Mouse (Mus musculus) bone marrow, adult 2 months (tissue): ENCODE measurements around the gene Klhl5. TPM values are rescaled to one million over a fixed set of nuclear protein-coding genes. Genes with fewer than 3 reads are reported as not detected.

Source experiments
- H3K27ac ChIP-seq: fragments of 200-500 bp; 2 replicates; pipeline ENCODE4 v1.5.1; 2012; ENCODE audit warnings: low read depth, mild to moderate bottlenecking, control low read depth, inconsistent platforms, low read length; ENCODE audit not compliant: control insufficient read depth, poor library complexity, insufficient read depth
- H3K4me1 ChIP-seq: fragments of 200-500 bp; 2 replicates; pipeline ENCODE4 v1.6.1; 2011; ENCODE audit warnings: low read length; ENCODE audit not compliant: control insufficient read depth, insufficient read depth
- H3K4me3 ChIP-seq: fragments of 200-500 bp; replicated peaks from 2 replicates; pipeline ENCODE3; 2011; ENCODE audit warnings: mild to moderate bottlenecking, low read depth, low read length, control low read depth; ENCODE audit not compliant: control insufficient read depth
- CTCF ChIP-seq: fragments of 200-500 bp; IDR thresholded peaks from 2 replicates; pipeline ENCODE4 v1.5.1; 2011; ENCODE audit warnings: low read length, control low read depth; ENCODE audit not compliant: control insufficient read depth, insufficient read depth
- POLR2A ChIP-seq: fragments of 200-500 bp; IDR thresholded peaks from 2 replicates; pipeline ENCODE4 v1.6.1; 2011; ENCODE audit warnings: low read depth, mild to moderate bottlenecking, control low read depth, low read length, borderline replicate concordance; ENCODE audit not compliant: control insufficient read depth
- WGBS: fragments of 180-500 bp; shearing (Covaris S2); methylation state at CpG from one replicate; pipeline ENCODE4 v1.1.7; 2018; 5-methylcytosine and 5-hydroxymethylcytosine counted together
- polyA plus RNA-seq: library from polyadenylated mRNA; stranded (reverse); fragments of >200 nt; gene quantifications from 2 replicates; pipeline ENCODE4 v1.2.4, GENCODE M21; 2011; ENCODE audit warnings: low replicate concordance; ENCODE audit not compliant: missing spikeins, insufficient read depth, insufficient read length

The Klhl5 gene
- polyA plus RNA-seq, 1 experiment: 14.9 TPM

DNA sequence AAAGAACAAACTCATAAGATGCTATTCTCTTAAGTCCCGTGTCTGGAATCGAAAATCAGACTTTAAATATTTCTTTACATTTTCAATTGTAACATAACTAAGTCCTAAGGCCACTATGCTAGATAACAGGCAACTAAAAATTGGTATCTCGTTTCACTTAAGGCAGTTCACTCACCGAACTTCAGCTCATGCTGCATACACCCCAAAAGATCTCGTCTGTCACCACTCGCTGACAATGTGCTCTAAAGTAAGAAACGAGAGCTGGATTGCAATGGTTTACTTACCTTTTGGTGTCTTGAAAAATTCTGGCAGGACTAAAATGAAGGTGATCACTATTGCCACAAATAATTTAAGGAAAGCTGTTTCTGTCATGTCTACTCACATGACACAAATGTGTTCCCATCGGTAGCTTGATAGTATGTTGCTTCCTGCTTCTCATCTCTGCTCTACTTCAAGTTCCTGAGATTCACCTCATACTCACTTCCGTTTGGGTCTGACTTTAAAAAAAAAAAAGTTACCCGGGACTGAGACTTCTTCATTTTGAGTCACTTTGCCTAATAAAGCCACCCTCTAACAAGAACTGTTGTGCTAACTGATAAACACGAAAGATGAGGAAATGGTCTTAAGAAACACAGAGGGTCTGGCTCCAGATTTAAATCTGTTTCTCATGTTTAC lies 16.0 kb upstream of the Klhl5 start:
- no peak for TF ChIP-seq POLR2A
- no peak for TF ChIP-seq CTCF
- Histone ChIP-seq H3K4me3 (peak overlapping the region; percentile 65), H3K4me1 (peaks cover 1% of the 10 kb centered on the region; the same call in 1 of the 2 replicates), H3K27ac (peak overlapping the region; percentile 29; the same call in 1 of the 2 replicates)
- 17% methylated on average over 11 of the region's 11 CpGs for WGBS

DNA sequence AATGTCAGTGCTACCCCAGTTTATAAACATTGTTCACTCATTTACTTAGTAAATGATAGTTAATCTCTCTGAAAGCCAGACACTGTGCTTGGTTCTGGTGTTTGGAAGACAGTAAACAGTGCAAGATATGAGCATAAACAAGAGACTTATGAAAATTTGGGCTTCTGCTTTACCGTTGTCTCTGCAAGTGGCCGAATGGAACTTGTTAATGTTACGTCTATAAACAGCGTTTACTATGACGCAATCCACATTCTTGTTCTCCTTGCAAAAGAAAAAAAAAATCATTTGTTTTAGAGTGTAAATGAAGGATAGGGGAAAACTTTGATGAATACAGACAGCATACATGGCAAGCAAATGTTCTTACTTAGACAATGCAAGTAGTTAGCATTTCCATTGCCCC lies 15.4 kb upstream of the Klhl5 start, which contains the start of gene Tmem156:
TSS of gene Tmem156 (minus strand) at position 212 of the 400 bp plus-strand sequence.
- TF ChIP-seq CTCF (no peak), POLR2A (no peak)
- H3K4me1 ChIP-seq: peaks cover 1% of the 10 kb centered on the region; the same call in 1 of the 2 replicates
- H3K4me3 ChIP-seq: peak within 1 kb of the TSS; percentile 65
- peak within 1 kb of the TSS; percentile 29; the same call in 1 of the 2 replicates for H3K27ac ChIP-seq
- 40% methylated on average over 5 of the region's 5 CpGs for WGBS

DNA sequence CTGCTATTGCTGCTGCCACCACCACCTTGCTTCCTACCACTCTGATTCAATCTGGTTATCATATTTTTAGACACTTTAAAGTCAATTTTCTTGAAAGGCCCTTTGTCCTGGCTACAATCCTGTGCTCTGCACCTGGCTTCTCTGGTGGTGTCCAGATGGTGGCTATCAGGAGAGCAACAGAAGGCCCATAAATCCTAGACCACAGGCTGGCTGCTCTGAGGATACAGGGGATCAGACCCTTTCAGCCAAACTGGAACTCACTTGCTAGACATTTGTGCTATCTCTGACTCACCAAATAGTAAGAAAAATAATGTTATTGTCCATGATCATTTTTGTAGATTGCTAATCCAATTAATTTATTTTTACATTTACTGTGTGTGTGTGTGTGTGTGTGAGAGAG lies 13.6 kb upstream of the Klhl5 start:
- TF ChIP-seq POLR2A (no peak), CTCF (no peak)
- Histone ChIP-seq H3K4me3 (no peak overlapping the region), H3K4me1 (peaks cover 1% of the 10 kb centered on the region; the same call in 1 of the 2 replicates), H3K27ac (no peak overlapping the region)

DNA sequence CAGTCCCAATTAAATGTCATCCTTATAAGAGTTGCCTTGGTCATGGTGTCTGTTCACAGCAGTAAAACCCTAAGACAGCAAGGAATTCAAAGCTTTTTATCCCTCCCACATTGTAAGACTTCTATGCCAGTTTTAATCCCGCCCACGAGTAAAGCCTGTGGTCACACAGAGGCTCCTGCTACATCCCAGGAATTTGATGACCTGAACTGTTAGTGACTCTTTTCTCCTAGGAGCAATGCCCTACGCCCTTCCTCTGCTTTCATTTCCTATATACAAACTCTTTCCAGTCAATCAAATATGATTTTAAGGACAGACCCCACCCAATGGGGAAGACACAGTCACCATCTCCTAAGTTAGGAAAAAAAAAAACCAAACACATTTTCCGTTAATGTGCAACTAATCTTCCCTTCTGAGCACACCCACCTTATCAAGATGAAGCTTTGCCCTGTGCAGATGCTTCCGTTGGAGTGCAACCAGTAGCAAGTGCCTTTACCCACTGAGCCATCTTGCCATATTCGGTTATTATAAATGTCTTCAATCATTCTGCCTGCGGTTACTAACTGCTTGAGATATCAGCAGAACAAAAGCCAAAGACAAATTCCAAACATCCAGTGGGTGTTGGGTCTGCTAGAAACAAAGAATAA lies 12.3 kb upstream of the Klhl5 start:
- no peak for TF ChIP-seq POLR2A
- TF ChIP-seq CTCF: no peak
- Histone ChIP-seq H3K4me3 (no peak overlapping the region), H3K4me1 (peaks cover 1% of the 10 kb centered on the region; the same call in 1 of the 2 replicates), H3K27ac (no peak overlapping the region)
- WGBS: 68% methylated on average over 7 of the region's 7 CpGs

DNA sequence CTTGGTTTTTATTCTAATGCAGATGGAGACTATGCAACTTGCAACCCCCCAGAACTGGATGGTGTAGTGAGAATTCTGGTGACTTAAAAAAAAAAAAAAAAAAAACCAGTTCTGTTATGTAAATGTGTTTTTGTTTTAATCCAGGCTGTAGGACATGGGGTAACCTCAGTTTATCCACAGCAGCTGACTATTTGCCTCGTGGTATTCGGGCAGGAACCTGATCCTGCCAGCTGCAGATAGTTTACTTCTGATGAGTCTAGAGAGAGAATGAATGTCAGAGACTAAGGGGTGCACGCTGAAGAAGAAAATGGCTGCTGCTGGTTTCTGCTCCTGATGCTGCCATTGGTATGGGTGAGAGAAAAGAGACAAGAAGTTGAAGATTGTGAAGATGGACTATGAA lies 11.3 kb upstream of the Klhl5 start:
- no peak for TF ChIP-seq POLR2A
- no peak for TF ChIP-seq CTCF
- H3K4me3 ChIP-seq: no peak overlapping the region
- 69% methylated on average over 3 of the region's 3 CpGs for WGBS

DNA sequence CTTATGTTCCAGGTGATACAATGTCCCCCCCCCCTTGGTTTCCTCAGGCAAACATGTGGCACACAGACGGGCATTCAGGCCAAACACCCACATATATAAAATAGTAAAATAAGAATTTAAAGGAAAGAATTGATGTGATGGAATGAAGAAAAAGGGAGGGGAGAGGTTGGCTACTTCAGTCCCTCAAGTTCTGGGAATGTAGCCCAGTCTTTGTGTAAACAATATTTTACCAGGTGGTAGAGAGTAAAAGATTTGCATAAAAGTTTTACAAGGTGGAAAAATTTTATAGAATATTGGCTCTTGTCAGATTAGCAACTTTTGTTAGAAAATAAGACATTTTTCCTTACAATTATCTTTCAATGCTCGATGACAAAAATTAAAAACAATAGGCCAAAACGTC lies 10.5 kb upstream of the Klhl5 start:
- H3K4me1 ChIP-seq: peaks cover 3% of the 10 kb centered on the region; the same call in 1 of the 2 replicates
- no peak overlapping the region for H3K27ac ChIP-seq
- no peak overlapping the region for H3K4me3 ChIP-seq
- TF ChIP-seq POLR2A (no peak), CTCF (no peak)
- 74% methylated on average over 3 of the region's 3 CpGs for WGBS

More for the DNA sequence above, 11.3 kb upstream of the Klhl5 start:
- peaks cover 1% of the 10 kb centered on the region; the same call in 1 of the 2 replicates for H3K4me1 ChIP-seq
- H3K27ac ChIP-seq: no peak overlapping the region

DNA sequence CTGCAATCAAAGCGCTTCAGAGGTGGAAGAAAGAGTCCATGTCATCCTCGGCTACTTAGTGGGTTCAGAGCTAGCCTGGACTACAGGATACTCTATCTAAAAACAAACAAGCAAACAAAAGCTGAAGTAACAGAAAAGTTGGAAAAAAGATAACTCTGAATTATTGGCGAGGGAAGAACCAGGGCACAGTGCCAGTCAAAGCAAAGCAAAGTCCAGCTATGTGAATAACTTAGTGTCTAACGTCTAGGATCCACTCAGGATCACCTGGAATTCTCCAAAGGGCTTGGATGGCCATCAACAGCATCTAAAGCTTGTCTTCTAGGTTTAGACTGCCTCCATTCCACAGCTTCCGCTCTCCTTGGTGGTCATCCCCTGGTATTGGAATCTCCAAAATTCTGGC lies 9.9 kb upstream of the Klhl5 start:
- no peak overlapping the region for H3K4me3 ChIP-seq
- TF ChIP-seq CTCF (no peak), POLR2A (no peak)
- no peak overlapping the region for H3K27ac ChIP-seq
- WGBS: 79% methylated on average over 5 of the region's 5 CpGs
- H3K4me1 ChIP-seq: peaks cover 5% of the 10 kb centered on the region; the same call in 1 of the 2 replicates

DNA sequence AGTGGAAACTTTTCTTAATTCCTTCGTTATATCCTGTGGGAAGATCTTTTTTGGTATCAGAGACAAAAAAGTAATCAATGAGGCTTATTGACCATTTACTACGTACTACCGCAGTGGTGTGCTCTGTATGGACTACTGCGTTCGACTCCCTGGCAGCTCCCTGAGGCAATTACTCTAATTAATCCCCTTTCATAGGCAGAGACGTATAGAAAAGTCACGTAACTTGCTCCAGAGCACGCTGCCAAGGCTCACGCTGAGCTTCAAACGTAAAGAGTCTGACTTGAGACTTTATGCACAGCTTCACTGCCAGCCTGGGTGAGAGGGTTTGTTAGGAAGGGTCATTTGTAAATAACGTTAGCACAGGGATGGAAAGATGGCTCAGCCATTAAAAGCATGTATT lies 7.3 kb upstream of the Klhl5 start:
- TF ChIP-seq POLR2A (no peak), CTCF (no peak)
- Histone ChIP-seq H3K4me1 (peaks cover 4% of the 10 kb centered on the region; the same call in 1 of the 2 replicates), H3K27ac (no peak overlapping the region), H3K4me3 (no peak overlapping the region)
- WGBS: 87% methylated on average over 11 of the region's 11 CpGs

DNA sequence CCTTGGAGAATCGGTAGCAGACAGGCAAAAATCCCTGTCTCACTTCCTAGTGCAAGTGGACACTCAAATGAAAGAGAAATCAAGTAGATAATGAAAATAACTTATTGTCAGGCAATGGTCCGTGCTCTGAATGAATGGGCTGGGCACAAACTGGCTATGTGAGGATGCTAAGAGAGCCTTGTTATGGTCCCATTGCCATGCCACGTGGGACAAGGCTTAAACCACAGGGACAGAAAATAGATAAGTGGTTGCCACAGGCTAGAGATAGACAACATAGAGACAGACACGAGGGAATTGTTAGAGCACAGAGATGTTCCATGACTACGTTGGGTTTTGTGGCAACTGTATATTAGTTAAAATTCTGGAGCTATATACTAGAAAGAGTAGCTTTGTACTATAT lies 6.1 kb upstream of the Klhl5 start:
- TF ChIP-seq POLR2A: no peak
- no peak for TF ChIP-seq CTCF
- H3K4me3 ChIP-seq: no peak overlapping the region
- WGBS: 22% methylated on average over 5 of the region's 5 CpGs
- peak overlapping the region; percentile 51; the same call in 1 of the 2 replicates for H3K27ac ChIP-seq
- peaks cover 4% of the 10 kb centered on the region; the same call in 1 of the 2 replicates for H3K4me1 ChIP-seq
